Mouse (Mus musculus) small intestine, adult 2 months (tissue): ENCODE data around the gene Mark3. TPM values are rescaled to one million over a fixed set of nuclear protein-coding genes. Genes with fewer than 3 reads are reported as not detected.
"Not testable (repeated sequence)": the region's sequence is repeated elsewhere in the genome, so short reads cannot be mapped to it uniquely, and the experiment has no call there.

Experiments
- H3K27ac ChIP-seq: fragments of 200-500 bp; 2 replicates; pipeline ENCODE4 v1.5.1; 2012; ENCODE audit warnings: low read depth, low read length, control low read depth, inconsistent platforms; ENCODE audit not compliant: insufficient read depth
- H3K27me3 ChIP-seq: fragments of 200-500 bp; 2 replicates; pipeline ENCODE4 v1.6.1; 2012; ENCODE audit warnings: mild to moderate bottlenecking, moderate library complexity, low read length, inconsistent platforms; ENCODE audit not compliant: control insufficient read depth, insufficient read depth
- H3K36me3 ChIP-seq: fragments of 200-500 bp; 2 replicates; pipeline ENCODE4 v1.6.1; 2012; ENCODE audit warnings: mild to moderate bottlenecking, low read length, control low read depth, inconsistent platforms; ENCODE audit not compliant: control insufficient read depth, insufficient read depth
- H3K4me1 ChIP-seq: fragments of 200-500 bp; 2 replicates; pipeline ENCODE4 v1.6.1; 2012; ENCODE audit warnings: low read length, inconsistent platforms, mixed read lengths; ENCODE audit not compliant: control insufficient read depth, insufficient read depth, insufficient read length
- H3K4me3 ChIP-seq: fragments of 200-500 bp; 2 replicates; pipeline ENCODE4 v1.5.1; 2012; ENCODE audit warnings: low read depth, mild to moderate bottlenecking, control low read depth, inconsistent platforms, low read length, moderate library complexity
- CTCF ChIP-seq: fragments of 200-500 bp; IDR thresholded peaks from 2 replicates; pipeline ENCODE4 v1.5.1; 2012; ENCODE audit warnings: low read depth, mild to moderate bottlenecking, control low read depth, inconsistent platforms, low read length, moderate library complexity, mixed read lengths; ENCODE audit not compliant: insufficient replicate concordance, insufficient read length; ENCODE audit errors: extremely low read depth
- POLR2A ChIP-seq: fragments of 200-500 bp; IDR thresholded peaks from 2 replicates; pipeline ENCODE4 v1.6.1; 2012; ENCODE audit warnings: low read depth, mild to moderate bottlenecking, control low read depth, inconsistent platforms, low read length, moderate library complexity
- WGBS: fragments of 180-500 bp; shearing (Covaris S2); methylation state at CpG from one replicate; pipeline ENCODE4 v1.1.7; 2018; 5-methylcytosine and 5-hydroxymethylcytosine counted together
- polyA plus RNA-seq: library from polyadenylated mRNA; depleted of rRNA; stranded (reverse); fragments of >200 nt; gene quantifications from 2 replicates; pipeline ENCODE4 v1.2.3, GENCODE M21; 2012

The Mark3 gene
- polyA plus RNA-seq, 1 experiment, result 19.3 TPM

DNA sequence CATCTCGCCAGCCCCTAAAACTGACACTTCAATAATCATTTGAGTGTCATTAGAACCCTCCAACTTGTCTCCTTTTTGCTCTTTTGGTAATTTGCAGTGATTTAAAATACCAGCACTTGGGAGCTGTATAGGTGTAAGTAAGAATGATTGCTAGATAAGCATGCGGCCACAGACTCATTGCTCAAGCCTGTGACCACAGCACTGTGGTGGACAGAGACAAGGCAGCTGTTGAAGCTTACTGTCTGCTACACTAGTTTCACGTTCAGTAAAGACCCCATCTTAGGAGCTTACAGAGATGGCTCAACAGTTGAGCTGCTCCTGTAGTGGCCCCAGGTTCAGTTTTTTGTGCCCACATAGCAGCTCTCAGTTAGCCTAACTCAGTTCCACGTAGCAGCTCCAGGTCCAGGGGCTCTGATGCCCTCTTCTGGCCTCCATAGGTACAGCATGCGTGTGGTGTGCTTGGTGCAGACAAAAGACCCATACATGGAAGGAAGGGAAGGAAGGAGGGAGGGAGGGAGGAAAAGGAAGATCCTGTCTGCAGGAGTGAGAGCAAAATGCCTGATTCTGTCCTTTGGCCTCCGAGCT, 73.8 kb downstream of the Mark3 start:
- H3K4me1 ChIP-seq, result no peaks in the 10 kb centered on the region
- H3K36me3 ChIP-seq, result peaks cover 59% of the 10 kb centered on the region
- TF ChIP-seq POLR2A (no peak), CTCF (peak; percentile 65; the same call in 1 of the 2 replicates)
- H3K27me3 ChIP-seq, result no peaks in the 10 kb centered on the region
- H3K4me3 ChIP-seq, result no peak overlapping the region
- 58% methylated on average over 6 of the region's 6 CpGs for WGBS
- H3K27ac ChIP-seq, result no peak overlapping the region

DNA sequence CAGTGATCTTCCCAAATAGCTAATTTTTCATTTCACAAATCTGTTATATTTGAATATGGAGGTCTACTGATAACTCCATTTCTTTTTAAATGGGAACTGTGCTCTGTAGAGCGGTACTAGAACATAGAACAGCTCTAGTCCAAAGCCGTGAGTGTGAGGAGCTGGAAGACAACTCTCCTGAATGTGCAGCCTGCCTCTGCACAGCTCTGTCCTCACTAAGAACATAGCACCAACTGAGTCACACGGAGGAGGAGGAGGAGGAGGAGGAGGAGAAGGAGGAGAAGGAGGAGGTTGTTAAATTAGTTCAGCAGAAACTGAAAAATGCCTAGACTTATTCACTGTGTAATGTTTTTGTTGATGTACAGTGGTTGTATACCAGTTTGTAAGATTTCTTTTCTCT, 78.6 kb downstream of the Mark3 start:
- H3K36me3 ChIP-seq, result peaks cover 44% of the 10 kb centered on the region
- TF ChIP-seq CTCF, result no peak
- no peak for TF ChIP-seq POLR2A
- no peaks in the 10 kb centered on the region for H3K4me1 ChIP-seq
- 91% methylated on average over 3 of the region's 3 CpGs for WGBS
- H3K4me3 ChIP-seq, result no peak overlapping the region
- H3K27ac ChIP-seq, result no peak overlapping the region
- no peaks in the 10 kb centered on the region for H3K27me3 ChIP-seq

DNA sequence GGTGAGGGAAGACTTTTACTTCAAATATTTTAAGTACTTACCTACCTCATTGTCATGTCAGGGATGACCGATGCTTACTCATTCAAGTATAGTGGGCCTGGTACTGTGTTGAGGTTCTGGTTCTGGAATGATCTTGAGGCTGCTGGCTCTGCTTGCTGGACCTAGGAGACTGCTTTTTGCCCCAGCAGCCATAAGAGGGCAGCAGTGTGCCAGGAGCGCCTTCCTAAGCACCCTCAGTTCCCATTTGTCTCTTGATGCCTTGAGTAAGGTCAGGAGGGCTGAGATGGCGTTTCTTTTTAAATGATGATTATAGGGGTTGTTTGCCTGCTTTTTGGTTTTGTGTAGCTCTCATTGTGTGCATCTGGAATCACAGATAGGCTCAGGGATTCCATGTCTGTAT, 79.1 kb downstream of the Mark3 start:
- Histone ChIP-seq H3K36me3 (peaks cover 40% of the 10 kb centered on the region), H3K27me3 (no peaks in the 10 kb centered on the region), H3K27ac (no peak overlapping the region), H3K4me1 (no peaks in the 10 kb centered on the region), H3K4me3 (no peak overlapping the region)
- peak; percentile 82; the same call in 1 of the 2 replicates for TF ChIP-seq CTCF
- no peak for TF ChIP-seq POLR2A
- WGBS, result 31% methylated on average over 3 of the region's 3 CpGs

DNA sequence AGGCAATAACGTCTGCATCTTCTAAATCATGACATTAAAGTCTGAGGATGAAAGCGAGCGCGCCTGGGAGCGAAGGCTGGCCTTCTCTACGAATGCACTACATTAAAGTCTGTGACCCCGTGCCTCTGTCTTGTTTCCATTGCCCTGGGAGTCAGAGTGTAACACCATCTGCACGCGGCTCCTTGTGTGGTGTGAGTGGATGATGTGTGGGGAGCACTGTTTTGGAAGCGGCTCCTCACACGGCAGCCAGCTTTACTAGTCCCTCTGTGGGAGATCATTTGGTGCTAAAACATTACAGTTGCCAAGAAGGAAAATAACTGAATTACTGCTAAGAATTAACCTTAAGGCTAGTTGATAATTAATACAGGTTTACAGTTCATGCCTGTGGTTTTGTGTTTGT, 81.4 kb downstream of the Mark3 start:
- Histone ChIP-seq H3K36me3 (peaks cover 26% of the 10 kb centered on the region), H3K4me3 (no peak overlapping the region), H3K27me3 (no peaks in the 10 kb centered on the region), H3K4me1 (no peaks in the 10 kb centered on the region), H3K27ac (no peak overlapping the region)
- TF ChIP-seq POLR2A (no peak), CTCF (no peak)
- 95% methylated on average over 11 of the region's 11 CpGs for WGBS

DNA sequence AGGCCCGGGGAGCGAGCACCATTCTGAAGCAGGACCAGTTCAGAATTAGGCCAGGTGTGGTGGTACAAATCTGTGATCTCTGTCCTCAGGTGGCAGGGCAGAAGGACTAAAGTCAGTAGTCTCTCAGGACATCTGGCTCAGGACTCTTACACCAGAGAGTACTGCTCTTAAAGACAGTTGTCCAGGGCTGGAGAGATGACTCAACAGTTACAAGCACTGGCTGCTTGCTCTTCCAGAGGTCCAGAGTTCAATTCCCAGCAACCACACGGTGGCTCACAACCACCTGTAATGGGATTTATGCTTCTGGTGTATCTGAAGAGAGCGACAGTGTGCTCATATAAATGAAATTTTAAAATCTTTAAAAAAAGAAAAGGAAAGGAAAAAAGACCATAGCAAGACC, 85.0 kb downstream of the Mark3 start:
- Histone ChIP-seq H3K4me1 (no peaks in the 10 kb centered on the region), H3K36me3 (peaks cover 23% of the 10 kb centered on the region), H3K27ac (no peak overlapping the region), H3K27me3 (no peaks in the 10 kb centered on the region), H3K4me3 (no peak overlapping the region)
- TF ChIP-seq POLR2A (no peak), CTCF (no peak)
- WGBS, result 81% methylated on average over 4 of the region's 4 CpGs

DNA sequence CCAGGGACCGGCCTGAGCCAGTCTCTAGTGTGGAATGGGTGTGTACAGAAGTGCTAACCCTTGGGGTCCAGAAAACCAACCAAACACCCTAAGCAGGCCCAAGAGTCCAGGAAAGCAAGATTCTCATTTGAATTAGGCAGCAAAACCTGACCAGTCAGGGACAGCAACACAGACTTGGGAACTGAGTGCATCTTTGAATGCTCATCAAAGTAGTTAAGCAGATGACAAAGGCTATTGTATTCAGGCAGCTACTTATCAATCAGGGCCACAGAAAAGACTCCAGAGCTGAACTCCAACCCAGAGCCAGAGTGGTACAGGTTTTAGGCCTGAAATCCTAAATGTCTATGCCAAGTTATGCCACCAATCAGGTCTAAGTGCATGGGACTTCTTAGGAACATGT, 86.3 kb downstream of the Mark3 start:
- Histone ChIP-seq H3K27ac (no peak overlapping the region), H3K36me3 (peaks cover 15% of the 10 kb centered on the region)
- WGBS, result 96% methylated on average over 1 of the region's 1 CpGs

DNA sequence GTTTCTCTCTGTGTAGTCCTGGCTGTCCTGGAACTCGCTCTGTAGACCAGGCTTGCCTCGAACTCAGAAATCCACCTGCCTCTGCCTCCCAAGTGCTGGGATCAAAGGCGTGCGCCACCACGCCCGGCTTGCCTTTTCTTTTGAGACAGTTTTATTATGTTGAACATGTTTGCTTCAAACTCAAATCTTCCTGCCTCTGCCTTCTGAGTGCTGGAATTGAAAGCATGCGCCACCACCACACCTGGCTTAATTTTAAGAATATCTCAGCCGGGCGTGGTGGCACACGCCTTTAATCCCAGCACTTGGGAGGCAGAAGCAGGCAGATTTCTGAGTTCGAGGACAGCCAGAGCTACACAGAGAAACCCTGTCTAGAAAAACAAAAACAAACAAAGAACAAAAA, 87.2 kb downstream of the Mark3 start:
- H3K4me1 ChIP-seq, H3K4me3 ChIP-seq, H3K27me3 ChIP-seq, H3K36me3 ChIP-seq, H3K27ac ChIP-seq: not testable (repeated sequence)
- WGBS, result 95% methylated on average over 11 of the region's 11 CpGs

More for the DNA sequence above, 86.3 kb downstream of the Mark3 start:
- Histone ChIP-seq H3K27me3 (no peaks in the 10 kb centered on the region), H3K4me1 (no peaks in the 10 kb centered on the region), H3K4me3 (no peak overlapping the region)
- TF ChIP-seq CTCF (no peak), POLR2A (no peak)
